ENCODE assay signal across 10 mouse cellular contexts in the genomic region with DNA sequence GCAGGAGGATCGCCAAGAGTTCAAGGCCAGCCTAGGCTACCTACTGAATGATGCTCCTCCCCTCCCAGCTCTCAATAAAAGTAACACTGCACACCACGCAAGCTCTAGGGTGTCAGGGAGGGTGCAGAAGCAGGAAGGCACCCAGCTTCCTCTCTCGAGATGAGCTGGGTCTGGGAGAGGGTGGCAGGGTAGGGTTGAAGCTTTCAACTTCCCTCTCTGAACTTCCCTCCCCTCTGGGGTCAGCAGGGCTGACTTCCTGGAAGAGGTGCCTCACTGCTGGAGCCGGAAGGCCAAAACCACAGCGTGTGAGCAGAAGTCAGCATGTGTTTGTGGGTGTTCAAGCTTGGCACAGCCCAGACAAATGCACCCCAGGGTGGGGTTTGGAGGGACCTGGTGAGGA. TPM values are rescaled to one million over a fixed set of nuclear protein-coding genes. Genes with fewer than 3 reads are reported as not detected.
A peak's percentile ranks its signal among the peaks of the same experiment; 100 is the strongest.
DNase-seq lines count a peak whose midpoint lies in the region; ATAC-seq and TF ChIP-seq lines count a peak whose summit lies in the region.
"Had no signal": no experiment of that assay in that cellular context is flagged by ENCODE, and none has a peak within 500 bp of the region (broad histone marks: within the 10 kb centered on the region; RNA-seq: fewer than 3 reads in every experiment).

No protein-coding gene starts in this region.

- no peak for TF ChIP-seq CTCF in bone marrow macrophage, adult 2 months (IDR thresholded peaks at IDR 0.05; ENCODE audit: low read depth, low read length)
- no peak for TF ChIP-seq CTCF in lung, postnatal 0 days (IDR thresholded peaks at IDR 0.05)
- TF ChIP-seq CTCF in intestine, postnatal 0 days (IDR thresholded peaks at IDR 0.05; ENCODE audit: low read depth) = no peak

- peaks cover 22% of the 10 kb centered on the region for H3K4me1 ChIP-seq in bone marrow macrophage, adult 2 months (ENCODE audit: control insufficient read depth, insufficient read depth, low read length)
- peaks cover 5% of the 10 kb centered on the region; the same call in 1 of the 2 replicates for H3K4me1 ChIP-seq in lung, postnatal 0 days (ENCODE audit: insufficient read depth, low read depth, low read length)
- H3K4me1 ChIP-seq in stomach, embryonic 15.5 days = peaks cover 18% of the 10 kb centered on the region
- no peaks in the 10 kb centered on the region; the same call in 1 of the 2 replicates for H3K4me1 ChIP-seq in intestine, postnatal 0 days (replicated peaks; ENCODE audit: control insufficient read depth, insufficient read depth, low read length)

- H3K27me3 ChIP-seq in lung, postnatal 0 days (replicated peaks; ENCODE audit: insufficient read depth, low read length) = no peaks in the 10 kb centered on the region
- no peaks in the 10 kb centered on the region for H3K27me3 ChIP-seq in stomach, embryonic 15.5 days (replicated peaks)
- H3K27me3 ChIP-seq in intestine, postnatal 0 days (replicated peaks; ENCODE audit: control insufficient read depth, insufficient read depth, low read length) = no peaks in the 10 kb centered on the region

- no peaks in the 10 kb centered on the region; the same call in none of the 2 replicates for H3K36me3 ChIP-seq in lung, postnatal 0 days (ENCODE audit: insufficient read depth, low read length)
- peaks cover 26% of the 10 kb centered on the region for H3K36me3 ChIP-seq in stomach, embryonic 15.5 days
- H3K36me3 ChIP-seq in intestine, postnatal 0 days (ENCODE audit: control insufficient read depth, insufficient read depth) = peaks cover 25% of the 10 kb centered on the region

- ATAC-seq in lung, postnatal 0 days = peak; percentile 43
- no peak for ATAC-seq in stomach, embryonic 15.5 days (ENCODE audit: insufficient read depth, low FRiP score, low read depth)
- ATAC-seq in intestine, postnatal 0 days = no peak
- ATAC-seq in cerebellum, adult (ENCODE audit: insufficient number of reproducible peaks, low FRiP score, low TSS enrichment) = no peak

- whole genome bisulfite sequencing in lung, postnatal 0 days = 57% methylated on average over 5 of the region's 5 CpGs
- WGBS in stomach, embryonic 15.5 days = 71% methylated on average over 5 of the region's 5 CpGs
- 60% methylated on average over 5 of the region's 5 CpGs for WGBS in intestine, postnatal 0 days

- no peak for TF ChIP-seq POLR2A in bone marrow macrophage, adult 2 months (IDR thresholded peaks at IDR 0.05; ENCODE audit: borderline replicate concordance, low read depth, low read length)

- DNase-seq in layer of hippocampus, adult 9-11 months = peak; percentile 84
- no peak for DNase-seq in layer of hippocampus, postnatal 25 days (ENCODE audit: extremely low spot score in 1 of 2, low spot score in 1 of 2)
- peak; percentile 66 for DNase-seq in lung, postnatal 0 days (ENCODE audit: low spot score)
- DNase-seq: cerebellum, postnatal 14 days; heart, postnatal 4 days; midbrain, embryonic 14.5 days had no signal

- no peak overlapping the region for H3K4me3 ChIP-seq in bone marrow macrophage, adult 2 months (ENCODE audit: insufficient read depth, low read length)
- no peak overlapping the region for H3K4me3 ChIP-seq in lung, postnatal 0 days (ENCODE audit: low read depth, low read length)
- H3K4me3 ChIP-seq in stomach, embryonic 15.5 days (replicated peaks) = no peak overlapping the region
- H3K4me3 ChIP-seq in intestine, postnatal 0 days (ENCODE audit: low read depth, low read length) = no peak overlapping the region

- H3K9ac ChIP-seq in lung, postnatal 0 days (replicated peaks; ENCODE audit: low read depth) = no peak overlapping the region
- H3K9ac ChIP-seq in stomach, embryonic 15.5 days = no peak overlapping the region
- no peak overlapping the region for H3K9ac ChIP-seq in intestine, postnatal 0 days (ENCODE audit: low read depth, low read length)

- no peak overlapping the region for H3K4me2 ChIP-seq in lung, postnatal 0 days (replicated peaks; ENCODE audit: low read depth, low read length)
- no peak overlapping the region for H3K4me2 ChIP-seq in stomach, embryonic 15.5 days
- no peak overlapping the region for H3K4me2 ChIP-seq in intestine, postnatal 0 days (replicated peaks; ENCODE audit: low read depth)

- H3K27ac ChIP-seq in bone marrow macrophage, adult 2 months (ENCODE audit: insufficient read depth, low read depth, low read length) = peak overlapping the region; percentile 97
- H3K27ac ChIP-seq in lung, postnatal 0 days (ENCODE audit: low read length) = no peak overlapping the region
- H3K27ac ChIP-seq in stomach, embryonic 15.5 days = peak overlapping the region; percentile 63; the same call in 1 of the 2 replicates
- no peak overlapping the region; the same call in 1 of the 2 replicates for H3K27ac ChIP-seq in intestine, postnatal 0 days (ENCODE audit: low read depth, low read length)

- no peak for TF ChIP-seq EP300 in lung, postnatal 0 days (IDR thresholded peaks at IDR 0.05)

- no peaks in the 10 kb centered on the region for H3K9me3 ChIP-seq in lung, postnatal 0 days (ENCODE audit: low read length)
- no peaks in the 10 kb centered on the region for H3K9me3 ChIP-seq in stomach, embryonic 15.5 days
- no peaks in the 10 kb centered on the region for H3K9me3 ChIP-seq in intestine, postnatal 0 days (ENCODE audit: control insufficient read depth)

RNA-seq across cellular contexts. Expression of a gene that starts 10.6 kb away (rescaled TPM):
- 10 to 100 TPM; 20.0 to 29.8 TPM for total RNA-seq in layer of hippocampus, postnatal 25 days (2021)
- 60.6 and 75.4 TPM in 2 replicates for polyA plus RNA-seq in bone marrow macrophage, adult 2 months (2012; ENCODE audit: insufficient read depth, insufficient read length, missing spikeins)
- 23.1 and 25.5 TPM in 2 replicates for polyA plus RNA-seq in lung, postnatal 0 days (2015; fragmentation: Nextera tagmentation; extraction: Ambion mirVana)
- polyA plus RNA-seq in stomach, embryonic 15.5 days (2015; fragmentation: Nextera tagmentation; extraction: Ambion mirVana) = 24.5 and 25.6 TPM in 2 replicates
- 7.1 and 7.3 TPM in 2 replicates for polyA plus RNA-seq in intestine, postnatal 0 days (2015; fragmentation: Nextera tagmentation; extraction: Ambion mirVana)

RNA-seq across cellular contexts. Expression of a gene that starts 31.1 kb away (rescaled TPM):
- total RNA-seq in layer of hippocampus, postnatal 25 days (2021) = 100 to 1,000 TPM; 247 to 262 TPM
- polyA plus RNA-seq in bone marrow macrophage, adult 2 months (2012; ENCODE audit: insufficient read depth, insufficient read length, missing spikeins) = 73.6 and 91.5 TPM in 2 replicates
- polyA plus RNA-seq in lung, postnatal 0 days (2015; fragmentation: Nextera tagmentation; extraction: Ambion mirVana) = 18.2 and 19.8 TPM in 2 replicates
- 31.9 and 38.0 TPM in 2 replicates for polyA plus RNA-seq in stomach, embryonic 15.5 days (2015; fragmentation: Nextera tagmentation; extraction: Ambion mirVana)
- polyA plus RNA-seq in intestine, postnatal 0 days (2015; fragmentation: Nextera tagmentation; extraction: Ambion mirVana) = 21.4 and 23.6 TPM in 2 replicates

RNA-seq across cellular contexts. Expression of a gene that starts 52.8 kb away (rescaled TPM):
- not detected for total RNA-seq in layer of hippocampus, postnatal 25 days (2021)
- not detected in 2 replicates for polyA plus RNA-seq in bone marrow macrophage, adult 2 months (2012; ENCODE audit: insufficient read depth, insufficient read length, missing spikeins)
- not detected in 2 replicates for polyA plus RNA-seq in lung, postnatal 0 days (2015; fragmentation: Nextera tagmentation; extraction: Ambion mirVana)
- 0.23 and 0.39 TPM in 2 replicates for polyA plus RNA-seq in stomach, embryonic 15.5 days (2015; fragmentation: Nextera tagmentation; extraction: Ambion mirVana)
- polyA plus RNA-seq in intestine, postnatal 0 days (2015; fragmentation: Nextera tagmentation; extraction: Ambion mirVana) = 1.1 and 1.5 TPM in 2 replicates
- total RNA-seq: heart, postnatal 4 days had no signal
- polyA plus RNA-seq: midbrain, embryonic 14.5 days had no signal

Comparison
In these comparisons a context has a peak if more than half of its experiments do, and no peak if none do; other contexts are left out.
1. DNase-seq: peak in layer of hippocampus, adult 9-11 months (single experiment) and lung, postnatal 0 days (single experiment); none in layer of hippocampus, postnatal 25 days (0 of 2).
2. H3K27ac ChIP-seq: peak in bone marrow macrophage, adult 2 months (single experiment) and stomach, embryonic 15.5 days (single experiment); none in lung, postnatal 0 days (single experiment) and intestine, postnatal 0 days (single experiment).